Comparison of ENCODE assay signal across 9 mouse cellular contexts in genomic region chr8:75134603-75135391, GRCm38 (mm10). TPM values are rescaled to one million over a fixed set of nuclear protein-coding genes. Genes with fewer than 3 reads are reported as not detected.
A peak's percentile ranks its signal among the peaks of the same experiment; 100 is the strongest.
DNase-seq lines count a peak whose midpoint lies in the region; ATAC-seq and TF ChIP-seq lines count a peak whose summit lies in the region.
"Had no signal": no experiment of that assay in that cellular context is flagged by ENCODE, and none has a peak within 500 bp of the region (broad histone marks: within the 10 kb centered on the region; RNA-seq: fewer than 3 reads in every experiment).

No protein-coding gene starts in this region.

- peak; percentile 38 for DNase-seq in kidney, postnatal 0 days (ENCODE audit: low spot score)
- DNase-seq in kidney, postnatal 14 days: no peak
- DNase-seq in adrenal gland, postnatal 36 days: peak; percentile 47 to 56
- DNase-seq in frontal cortex, adult 2 months (ENCODE audit: extremely low spot score in 1 of 2, low spot score in 1 of 2): peak; percentile 59 to 76
- DNase-seq in hindbrain, postnatal 0 days (ENCODE audit: low spot score): peak; percentile 73
- DNase-seq in lung, postnatal 25 days (ENCODE audit: low spot score): peak; percentile 24
- peak; percentile 74 for DNase-seq in telencephalon, adult 2 months (ENCODE audit: low read depth, low spot score)
- no peak for DNase-seq in T-cell, adult 2 months (ENCODE audit: low spot score)

- H3K9ac ChIP-seq in kidney, postnatal 0 days (ENCODE audit: low read depth, low read length): no peak overlapping the region
- no peak overlapping the region for H3K9ac ChIP-seq in hindbrain, postnatal 0 days (replicated peaks; ENCODE audit: low read length)
- H3K9ac ChIP-seq: embryonic facial prominence, embryonic 15.5 days had no signal

- H3K27ac ChIP-seq in kidney, postnatal 0 days: no peak overlapping the region
- H3K27ac ChIP-seq in hindbrain, postnatal 0 days: no peak overlapping the region
- H3K27ac ChIP-seq: embryonic facial prominence, embryonic 15.5 days had no signal

- H3K36me3 ChIP-seq in kidney, postnatal 0 days (ENCODE audit: insufficient read depth, low read length): no peaks in the 10 kb centered on the region
- no peaks in the 10 kb centered on the region for H3K36me3 ChIP-seq in hindbrain, postnatal 0 days (ENCODE audit: insufficient read depth, low read length)
- H3K36me3 ChIP-seq: embryonic facial prominence, embryonic 15.5 days had no signal

- H3K9me3 ChIP-seq in kidney, postnatal 0 days (replicated peaks; ENCODE audit: low read length): no peaks in the 10 kb centered on the region
- H3K9me3 ChIP-seq in hindbrain, postnatal 0 days (ENCODE audit: low read length): no peaks in the 10 kb centered on the region
- H3K9me3 ChIP-seq: embryonic facial prominence, embryonic 15.5 days had no signal

- TF ChIP-seq CTCF in kidney, postnatal 0 days (IDR thresholded peaks at IDR 0.05; ENCODE audit: low read depth): no peak
- no peak for TF ChIP-seq CTCF in hindbrain, postnatal 0 days (IDR thresholded peaks at IDR 0.05; ENCODE audit: low read depth)

- H3K27me3 ChIP-seq in kidney, postnatal 0 days (ENCODE audit: insufficient read depth, low read length): no peaks in the 10 kb centered on the region
- no peaks in the 10 kb centered on the region for H3K27me3 ChIP-seq in hindbrain, postnatal 0 days (ENCODE audit: insufficient read depth, low read length)
- H3K27me3 ChIP-seq: embryonic facial prominence, embryonic 15.5 days had no signal

- no peak for ATAC-seq in kidney, postnatal 0 days (replicated peaks; ENCODE audit: low FRiP score, low read depth)
- ATAC-seq in hindbrain, postnatal 0 days: peak; percentile 73

- H3K4me1 ChIP-seq in kidney, postnatal 0 days (replicated peaks; ENCODE audit: insufficient read depth, low read length): no peaks in the 10 kb centered on the region
- H3K4me1 ChIP-seq in hindbrain, postnatal 0 days (ENCODE audit: insufficient read depth, low read length): no peaks in the 10 kb centered on the region; the same call in 1 of the 2 replicates
- H3K4me1 ChIP-seq: embryonic facial prominence, embryonic 15.5 days had no signal

- WGBS in kidney, postnatal 0 days: 32% methylated on average over 2 of the region's 2 CpGs
- 26% methylated on average over 2 of the region's 2 CpGs for WGBS in hindbrain, postnatal 0 days

- H3K4me3 ChIP-seq in kidney, postnatal 0 days (replicated peaks; ENCODE audit: low read depth, low read length): no peak overlapping the region
- no peak overlapping the region for H3K4me3 ChIP-seq in hindbrain, postnatal 0 days (ENCODE audit: low read length)
- H3K4me3 ChIP-seq: embryonic facial prominence, embryonic 15.5 days had no signal

- H3K4me2 ChIP-seq in kidney, postnatal 0 days (ENCODE audit: low read length): no peak overlapping the region
- no peak overlapping the region for H3K4me2 ChIP-seq in hindbrain, postnatal 0 days (ENCODE audit: low read depth, low read length)
- H3K4me2 ChIP-seq: embryonic facial prominence, embryonic 15.5 days had no signal

RNA-seq across cellular contexts. Expression of gene Mcm5, which starts 25.4 kb away (rescaled TPM):
- 63.7 and 82.4 TPM in 2 replicates for polyA plus RNA-seq in kidney, postnatal 0 days (2015; fragmentation: Nextera tagmentation; extraction: Ambion mirVana)
- total RNA-seq in adrenal gland, postnatal 36 days (2021): 10 to 100 TPM; 12.7 to 14.2 TPM
- 7.5 and 7.6 TPM in 2 replicates for polyA plus RNA-seq in frontal cortex, adult 2 months (2012; rRNA removed)
- 41.0 and 43.0 TPM in 2 replicates for total RNA-seq in hindbrain, postnatal 0 days (2014; rRNA removed)
- polyA plus RNA-seq in hindbrain, postnatal 0 days (2015; fragmentation: Nextera tagmentation; extraction: Ambion mirVana): 27.7 and 28.4 TPM in 2 replicates

RNA-seq across cellular contexts. Expression of gene Hmox1, which starts 41.4 kb away (rescaled TPM):
- polyA plus RNA-seq in kidney, postnatal 0 days (2015; fragmentation: Nextera tagmentation; extraction: Ambion mirVana): 39.9 and 43.1 TPM in 2 replicates
- total RNA-seq in adrenal gland, postnatal 36 days (2021): 100 to 1,000 TPM in 1 of 2 experiments, 10 to 100 TPM in 1; 32.3 to 196 TPM
- polyA plus RNA-seq in frontal cortex, adult 2 months (2012; rRNA removed): 9.8 TPM in 2 replicates
- total RNA-seq in hindbrain, postnatal 0 days (2014; rRNA removed): 12.1 and 14.6 TPM in 2 replicates
- polyA plus RNA-seq in hindbrain, postnatal 0 days (2015; fragmentation: Nextera tagmentation; extraction: Ambion mirVana): 16.2 and 21.3 TPM in 2 replicates

Comparison
In these comparisons a context has a peak if more than half of its experiments do, and no peak if none do; other contexts are left out.
1. DNase-seq: peak in kidney, postnatal 0 days (single experiment), adrenal gland, postnatal 36 days (2 of 2), frontal cortex, adult 2 months (2 of 2), hindbrain, postnatal 0 days (single experiment), lung, postnatal 25 days (single experiment) and telencephalon, adult 2 months (single experiment); none in kidney, postnatal 14 days (single experiment) and T-cell, adult 2 months (single experiment).